Mouse (Mus musculus): ENCODE data around the gene Cdc6.

DNA sequence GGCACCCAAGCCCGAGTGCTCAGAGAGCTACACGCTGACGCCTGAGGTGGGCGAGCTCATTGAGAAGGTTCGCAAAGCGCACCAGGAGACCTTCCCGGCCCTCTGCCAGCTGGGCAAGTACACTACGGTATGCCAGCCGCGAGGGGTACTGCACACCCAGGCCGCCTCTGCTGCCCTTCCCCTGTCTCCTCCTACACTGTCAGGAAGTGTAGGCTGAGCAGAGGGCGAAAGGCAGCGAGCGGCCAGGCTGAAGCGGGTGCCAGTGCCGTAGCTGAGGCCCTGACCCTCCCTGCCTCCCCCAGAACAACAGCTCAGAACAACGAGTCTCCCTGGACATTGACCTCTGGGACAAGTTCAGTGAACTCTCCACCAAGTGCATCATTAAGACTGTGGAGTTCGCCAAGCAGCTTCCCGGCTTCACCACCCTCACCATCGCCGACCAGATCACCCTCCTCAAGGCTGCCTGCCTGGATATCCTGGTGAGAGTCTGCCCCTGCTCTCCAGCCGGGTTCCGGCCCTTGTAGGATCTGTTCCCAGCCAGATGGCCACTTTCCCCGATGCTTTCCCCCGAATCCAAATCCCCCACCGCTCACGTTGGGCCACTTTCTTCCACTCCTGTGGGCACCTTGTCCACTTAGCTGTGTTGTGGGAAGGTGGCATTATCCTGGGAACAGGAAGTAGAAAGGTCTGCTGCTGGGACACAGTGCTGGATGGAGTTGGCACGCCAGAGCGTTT lies 62.8 kb downstream of the Cdc6 start:
- TF ChIP-seq CTCF (conservative IDR thresholded peaks at IDR 0.05; ENCODE audit: insufficient read depth, insufficient read length, low read depth, low read length) (no peak), POLR2A (IDR thresholded peaks at IDR 0.05; ENCODE audit: low read depth, low read length) (no peak)
